Mouse (Mus musculus): ENCODE data around the gene Tdpoz1. TPM values are rescaled to one million over a fixed set of nuclear protein-coding genes. Genes with fewer than 3 reads are reported as not detected.

Gene Tdpoz1
- not detected for polyA plus RNA-seq (2017; shearing (Covaris generic))

GRCm38 (mm10) chr3:93676210-93676609, at the start of gene Tdpoz1:
TSS of gene Tdpoz1 (minus strand) at chr3:93676310.

GRCm38 (mm10) chr3:93692970-93693369, 16.9 kb upstream of the Tdpoz1 start, which contains the start of gene Gm37596:
TSS of gene Gm37596 (minus strand) at chr3:93693070.

GRCm38 (mm10) chr3:93652586-93652985, 23.5 kb downstream of the Tdpoz1 start, which contains the start of gene Tdpoz2:
TSS of gene Tdpoz2 (minus strand) at chr3:93652686.

Other genes starting within 250 kb of the Tdpoz1 start
- gene Tchh, start 234.0 kb downstream of the Tdpoz1 start, polyA plus RNA-seq (2017; shearing (Covaris generic)), result 0.15 TPM
- not detected for gene Tchhl1, start 207.6 kb downstream of the Tdpoz1 start, polyA plus RNA-seq (2017; shearing (Covaris generic))
- 924 TPM for gene S100a11, start 155.8 kb downstream of the Tdpoz1 start, polyA plus RNA-seq (2017; shearing (Covaris generic))
- gene S100a10, start 121.2 kb downstream of the Tdpoz1 start, polyA plus RNA-seq (2017; shearing (Covaris generic)), result 1,093 TPM
- not detected for gene Tdpoz2, start 23.6 kb downstream of the Tdpoz1 start, polyA plus RNA-seq (2017; shearing (Covaris generic))
- not detected for gene Gm37596, start 16.8 kb upstream of the Tdpoz1 start, polyA plus RNA-seq (2017; shearing (Covaris generic))
- gene Gm5773, start 96.7 kb upstream of the Tdpoz1 start, polyA plus RNA-seq (2017; shearing (Covaris generic)), result not detected
- gene Tdpoz4, start 120.1 kb upstream of the Tdpoz1 start, polyA plus RNA-seq (2017; shearing (Covaris generic)), result not detected
- not detected for gene Tdpoz3, start 149.7 kb upstream of the Tdpoz1 start, polyA plus RNA-seq (2017; shearing (Covaris generic))

Data from inflammation-experienced regulatory T-cells, adult 16 weeks (primary cell).